ENCODE assay signal across 7 mouse cellular contexts in the genomic region with DNA sequence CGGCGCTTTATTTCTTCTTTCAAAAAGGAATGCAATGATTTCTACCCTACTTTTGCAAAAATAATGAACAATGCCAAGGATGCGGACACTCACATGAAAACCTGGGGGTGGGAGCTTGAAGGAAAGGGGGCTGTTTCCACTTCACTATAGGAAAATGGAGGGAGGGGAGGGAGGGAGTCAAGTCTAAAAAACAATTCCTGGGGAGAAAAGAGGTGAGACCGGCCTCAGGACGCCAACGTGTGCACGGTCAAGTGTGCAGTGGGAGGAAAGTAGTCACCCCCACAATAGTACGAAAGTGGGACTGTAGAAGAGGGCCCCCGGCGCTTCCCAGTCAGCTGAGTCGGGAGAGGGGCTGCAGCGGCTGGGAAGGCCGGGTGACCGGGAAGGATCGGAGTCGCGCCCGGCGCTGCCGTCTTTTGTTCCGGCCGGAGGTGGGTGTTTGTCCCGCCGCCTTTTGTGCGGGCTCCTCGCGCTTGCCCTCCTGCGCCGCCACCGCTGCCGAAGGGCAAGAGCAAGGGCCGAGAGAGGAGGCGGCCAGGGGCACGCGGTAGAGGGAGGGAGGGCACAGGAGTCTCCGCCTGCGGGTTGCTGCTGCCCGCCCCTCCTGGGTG. TPM values are rescaled to one million over a fixed set of nuclear protein-coding genes. Genes with fewer than 3 reads are reported as not detected.
DNase-seq lines count a peak whose midpoint lies in the region; ATAC-seq and TF ChIP-seq lines count a peak whose summit lies in the region.

No protein-coding gene starts in this region.

- under 1% methylated on average over 38 of the region's 38 CpGs for WGBS in embryonic facial prominence, embryonic 12.5 days
- under 1% methylated on average over 38 of the region's 38 CpGs for WGBS in hindbrain, embryonic 11.5 days
- under 1% methylated on average over 38 of the region's 38 CpGs for WGBS in liver, embryonic 11.5 days
- under 1% methylated on average over 36 of the region's 38 CpGs for WGBS in neural tube, embryonic 11.5 days

- H3K27me3 ChIP-seq in E14TG2a.4 (ENCODE audit: insufficient read depth, low read length): peaks cover 68% of the 10 kb centered on the region
- no peaks in the 10 kb centered on the region for H3K27me3 ChIP-seq in embryonic facial prominence, embryonic 12.5 days
- H3K27me3 ChIP-seq in hindbrain, embryonic 11.5 days (ENCODE audit: control insufficient read depth, insufficient read depth, low read length): no peaks in the 10 kb centered on the region
- no peaks in the 10 kb centered on the region; the same call in 1 of the 2 replicates for H3K27me3 ChIP-seq in liver, embryonic 11.5 days (replicated peaks; ENCODE audit: control insufficient read depth, insufficient read depth, low read length)
- H3K27me3 ChIP-seq in neural tube, embryonic 11.5 days (ENCODE audit: control insufficient read depth, insufficient read depth, low read length): no peaks in the 10 kb centered on the region

- H3K36me3 ChIP-seq in E14TG2a.4 (ENCODE audit: insufficient read depth, low read length): no peaks in the 10 kb centered on the region
- H3K36me3 ChIP-seq in embryonic facial prominence, embryonic 12.5 days: no peaks in the 10 kb centered on the region
- no peaks in the 10 kb centered on the region for H3K36me3 ChIP-seq in hindbrain, embryonic 11.5 days (ENCODE audit: control insufficient read depth, insufficient read depth, low read length)
- no peaks in the 10 kb centered on the region for H3K36me3 ChIP-seq in liver, embryonic 11.5 days (ENCODE audit: control insufficient read depth, insufficient read depth, low read length)
- no peaks in the 10 kb centered on the region for H3K36me3 ChIP-seq in neural tube, embryonic 11.5 days (ENCODE audit: control insufficient read depth, insufficient read depth, low read length)

- peaks cover 66% of the 10 kb centered on the region for H3K4me1 ChIP-seq in E14TG2a.4 (replicated peaks; ENCODE audit: low read depth, low read length)
- H3K4me1 ChIP-seq in embryonic facial prominence, embryonic 12.5 days: peaks cover 15% of the 10 kb centered on the region; the same call in 1 of the 2 replicates
- H3K4me1 ChIP-seq in hindbrain, embryonic 11.5 days (replicated peaks; ENCODE audit: control insufficient read depth, insufficient read depth, low read length): 0 out of 2 replicates have a peak, but pooled peaks cover 5% of the 10 kb centered on the region
- H3K4me1 ChIP-seq in liver, embryonic 11.5 days (replicated peaks; ENCODE audit: control insufficient read depth, insufficient read depth, low read length): peaks cover 14% of the 10 kb centered on the region
- peaks cover 22% of the 10 kb centered on the region for H3K4me1 ChIP-seq in neural tube, embryonic 11.5 days (ENCODE audit: control insufficient read depth, insufficient read depth, low read length)

- H3K9ac ChIP-seq in embryonic facial prominence, embryonic 12.5 days: peak overlapping the region; percentile 98
- peak overlapping the region; percentile 97 for H3K9ac ChIP-seq in hindbrain, embryonic 11.5 days (ENCODE audit: low read depth, low read length)
- H3K9ac ChIP-seq in liver, embryonic 11.5 days (ENCODE audit: low read depth, low read length): peak overlapping the region; percentile 87
- peak overlapping the region; percentile 97 for H3K9ac ChIP-seq in neural tube, embryonic 11.5 days (ENCODE audit: low read length)

- H3K4me2 ChIP-seq in embryonic facial prominence, embryonic 12.5 days (replicated peaks): peak overlapping the region; percentile 88
- peak overlapping the region; percentile 90 for H3K4me2 ChIP-seq in hindbrain, embryonic 11.5 days (replicated peaks; ENCODE audit: low read depth, low read length)
- peak overlapping the region; percentile 98 for H3K4me2 ChIP-seq in liver, embryonic 11.5 days
- H3K4me2 ChIP-seq in neural tube, embryonic 11.5 days (ENCODE audit: low read depth): peak overlapping the region; percentile 99

- peak; percentile 62 to 69 for DNase-seq in B cell, adult 2 months
- DNase-seq in hindbrain, embryonic 11.5 days (ENCODE audit: low spot score): peak; percentile 75
- DNase-seq in liver, embryonic 11.5 days (ENCODE audit: low spot score): peak; percentile 74
- DNase-seq in neural tube, embryonic 11.5 days (ENCODE audit: low spot score): peak; percentile 68

- H3K4me3 ChIP-seq in E14TG2a.4 (replicated peaks; ENCODE audit: low read length): peak overlapping the region; percentile 79
- H3K4me3 ChIP-seq in embryonic facial prominence, embryonic 12.5 days: peak overlapping the region; percentile 80
- peak overlapping the region; percentile 87 for H3K4me3 ChIP-seq in hindbrain, embryonic 11.5 days (ENCODE audit: low read depth, low read length)
- H3K4me3 ChIP-seq in liver, embryonic 11.5 days (ENCODE audit: low read depth, low read length): peak overlapping the region; percentile 72
- peak overlapping the region; percentile 93 for H3K4me3 ChIP-seq in neural tube, embryonic 11.5 days (ENCODE audit: low read depth, low read length)

- ATAC-seq in embryonic facial prominence, embryonic 12.5 days (ENCODE audit: insufficient number of reproducible peaks, insufficient read depth, low FRiP score, low TSS enrichment): no peak
- no peak for ATAC-seq in hindbrain, embryonic 11.5 days (ENCODE audit: low FRiP score)
- no peak for ATAC-seq in liver, embryonic 11.5 days (replicated peaks; ENCODE audit: low FRiP score)
- ATAC-seq in neural tube, embryonic 11.5 days (ENCODE audit: insufficient read depth, low FRiP score, low TSS enrichment): no peak
- ATAC-seq in frontal cortex, adult (ENCODE audit: low TSS enrichment): no peak

- H3K27ac ChIP-seq in embryonic facial prominence, embryonic 12.5 days: peak overlapping the region; percentile 97
- H3K27ac ChIP-seq in hindbrain, embryonic 11.5 days (ENCODE audit: low read depth, low read length): peak overlapping the region; percentile 95
- H3K27ac ChIP-seq in liver, embryonic 11.5 days (ENCODE audit: low read depth, low read length): peak overlapping the region; percentile 92
- H3K27ac ChIP-seq in neural tube, embryonic 11.5 days (ENCODE audit: low read depth, low read length): peak overlapping the region; percentile 77

- H3K9me3 ChIP-seq in E14TG2a.4 (ENCODE audit: low read length): no peaks in the 10 kb centered on the region
- no peaks in the 10 kb centered on the region for H3K9me3 ChIP-seq in embryonic facial prominence, embryonic 12.5 days
- H3K9me3 ChIP-seq in hindbrain, embryonic 11.5 days (ENCODE audit: control insufficient read depth, low read length): no peaks in the 10 kb centered on the region
- no peaks in the 10 kb centered on the region for H3K9me3 ChIP-seq in liver, embryonic 11.5 days (ENCODE audit: control insufficient read depth, low read length)
- no peaks in the 10 kb centered on the region for H3K9me3 ChIP-seq in neural tube, embryonic 11.5 days (ENCODE audit: control insufficient read depth, low read length)

- no peak for TF ChIP-seq CTCF in E14TG2a.4 (conservative IDR thresholded peaks at IDR 0.05; ENCODE audit: low read length)

RNA-seq across cellular contexts. Expression of gene Bcl11a, which starts 1.0 kb away (rescaled TPM):
- polyA plus RNA-seq in embryonic facial prominence, embryonic 12.5 days (2016; fragmentation: Nextera tagmentation; extraction: Ambion mirVana): 80.5 and 86.3 TPM in 2 replicates
- polyA plus RNA-seq in hindbrain, embryonic 11.5 days (2014; fragmentation: Nextera tagmentation; extraction: Ambion mirVana): 66.6 and 71.7 TPM in 2 replicates
- 92.2 and 95.4 TPM in 2 replicates for polyA plus RNA-seq in liver, embryonic 11.5 days (2014; fragmentation: Nextera tagmentation; extraction: Ambion mirVana)
- polyA plus RNA-seq in neural tube, embryonic 11.5 days (2014; fragmentation: Nextera tagmentation; extraction: Ambion mirVana): 72.2 and 72.7 TPM in 2 replicates

RNA-seq across cellular contexts. Expression of gene A830031A19Rik, which starts 4.0 kb away (rescaled TPM):
- polyA plus RNA-seq in embryonic facial prominence, embryonic 12.5 days (2016; fragmentation: Nextera tagmentation; extraction: Ambion mirVana): not detected in 2 replicates
- polyA plus RNA-seq in hindbrain, embryonic 11.5 days (2014; fragmentation: Nextera tagmentation; extraction: Ambion mirVana): not detected in 2 replicates
- not detected in 2 replicates for polyA plus RNA-seq in liver, embryonic 11.5 days (2014; fragmentation: Nextera tagmentation; extraction: Ambion mirVana)
- polyA plus RNA-seq in neural tube, embryonic 11.5 days (2014; fragmentation: Nextera tagmentation; extraction: Ambion mirVana): not detected in 2 replicates
